Mouse (Mus musculus) liver, adult 2 months (tissue): ENCODE data around the gene Sox1. TPM values are rescaled to one million over a fixed set of nuclear protein-coding genes. Genes with fewer than 3 reads are reported as not detected.

Source experiments
- DNase-seq: peaks from one replicate; pipeline ENCODE4 v3.0.0-alpha.2; 2011; ENCODE audit warnings: low read depth, low spot score; ENCODE audit errors: extremely low read depth
- H3K27ac ChIP-seq: fragments of 200-500 bp; replicated peaks from 2 replicates; pipeline ENCODE4 v1.5.1; 2012; ENCODE audit warnings: low read depth, mild to moderate bottlenecking, control low read depth, inconsistent platforms, low read length; ENCODE audit not compliant: insufficient read depth
- H3K27me3 ChIP-seq: fragments of 200-500 bp; 2 replicates; pipeline ENCODE4 v1.6.1; 2012; ENCODE audit warnings: mild to moderate bottlenecking, moderate library complexity, low read length, inconsistent platforms; ENCODE audit not compliant: control insufficient read depth, insufficient read depth
- H3K36me3 ChIP-seq: fragments of 200-500 bp; 2 replicates; pipeline ENCODE4 v1.6.1; 2012; ENCODE audit warnings: low read length, inconsistent platforms; ENCODE audit not compliant: control insufficient read depth, insufficient read depth
- H3K4me1 ChIP-seq: fragments of 200-500 bp; 2 replicates; pipeline ENCODE4 v1.6.1; 2011; ENCODE audit warnings: low read length; ENCODE audit not compliant: control insufficient read depth, insufficient read depth
- H3K4me3 ChIP-seq: fragments of 200-500 bp; 2 replicates; pipeline ENCODE4 v1.5.1; 2011; ENCODE audit warnings: low read depth, mild to moderate bottlenecking, control low read depth, low read length, moderate library complexity; ENCODE audit not compliant: insufficient read depth
- H3K79me2 ChIP-seq: fragments of 200-500 bp; 2 replicates; pipeline ENCODE4 v1.6.1; 2012; ENCODE audit warnings: inconsistent platforms, mild to moderate bottlenecking, low read length, moderate library complexity; ENCODE audit not compliant: control insufficient read depth, insufficient read depth
- H3K9ac ChIP-seq: fragments of 200-500 bp; 2 replicates; pipeline ENCODE4 v1.6.1; 2012; ENCODE audit warnings: low read depth, mild to moderate bottlenecking, control low read depth, inconsistent platforms, low read length
- CTCF ChIP-seq: fragments of 200-500 bp; IDR thresholded peaks from 2 replicates; pipeline ENCODE4 v1.5.1; 2011; ENCODE audit warnings: low read depth, low read length, control low read depth
- POLR2A ChIP-seq: fragments of 200-500 bp; IDR thresholded peaks from 2 replicates; pipeline ENCODE4 v1.6.1; 2011; ENCODE audit warnings: low read length, control low read depth; ENCODE audit not compliant: insufficient read depth; ENCODE audit errors: extremely low read depth
- WGBS: fragments of 180-500 bp; shearing (Covaris S2); methylation state at CpG from one replicate; pipeline ENCODE4 v1.1.7; 2018; 5-methylcytosine and 5-hydroxymethylcytosine counted together
- polyA plus RNA-seq: library from polyadenylated mRNA; depleted of rRNA; stranded (reverse); fragments of >200 nt; gene quantifications from 2 replicates; pipeline ENCODE4 v1.2.3, GENCODE M21; 2012
- total RNA-seq: library from RNA; depleted of rRNA; stranded (reverse); fragments of >200 nt; gene quantifications from 2 replicates; pipeline ENCODE4 v1.2.3, GENCODE M21; 2014

The Sox1 gene
- total and polyA plus RNA-seq, 2 experiments = not detected

GRCm38 (mm10) chr8:12431738-12432055, 36.6 kb downstream of the Sox1 start:
- no peak for DNase-seq
- TF ChIP-seq CTCF (no peak), POLR2A (no peak)
- no peak overlapping the region for H3K9ac ChIP-seq
- WGBS = 40% methylated on average over 6 of the region's 6 CpGs
- H3K27me3 ChIP-seq = peaks cover 10% of the 10 kb centered on the region; the same call in 1 of the 2 replicates
- no peak overlapping the region for H3K27ac ChIP-seq
- H3K36me3 ChIP-seq = no peaks in the 10 kb centered on the region
- H3K4me1 ChIP-seq = no peaks in the 10 kb centered on the region
- H3K4me3 ChIP-seq = no peak overlapping the region
- H3K79me2 ChIP-seq = no peaks in the 10 kb centered on the region

GRCm38 (mm10) chr8:12432546-12432945, 37.5 kb downstream of the Sox1 start:
- H3K27me3 ChIP-seq = peaks cover 10% of the 10 kb centered on the region; the same call in 1 of the 2 replicates
- no peaks in the 10 kb centered on the region for H3K36me3 ChIP-seq
- no peaks in the 10 kb centered on the region for H3K79me2 ChIP-seq
- TF ChIP-seq POLR2A (no peak), CTCF (no peak)
- no peak overlapping the region for H3K4me3 ChIP-seq
- no peak overlapping the region for H3K9ac ChIP-seq
- H3K4me1 ChIP-seq = no peaks in the 10 kb centered on the region
- WGBS = 60% methylated on average over 7 of the region's 7 CpGs
- no peak for DNase-seq
- H3K27ac ChIP-seq = no peak overlapping the region

DNA sequence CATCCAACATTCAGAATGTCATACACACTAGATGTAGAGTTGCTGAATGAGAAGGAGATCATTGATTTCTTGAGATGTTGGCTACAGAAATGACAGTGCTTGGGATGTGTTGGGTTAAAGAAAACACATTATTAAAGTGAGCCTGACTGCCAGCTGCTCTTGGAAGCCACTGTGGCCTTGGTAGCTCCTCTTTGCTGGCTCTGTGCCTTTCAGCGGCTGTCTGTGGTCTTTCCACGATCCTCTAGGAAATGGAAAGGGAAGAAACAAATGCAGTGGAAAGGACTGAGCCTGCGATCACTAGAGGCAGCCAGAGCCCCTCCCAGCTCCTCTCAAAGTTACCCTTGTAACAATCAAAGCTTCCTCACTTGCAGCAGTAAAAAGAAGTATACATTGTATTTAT, 39.7 kb downstream of the Sox1 start:
- no peak for TF ChIP-seq POLR2A
- no peak for TF ChIP-seq CTCF
- H3K9ac ChIP-seq = no peak overlapping the region
- H3K4me1 ChIP-seq = no peaks in the 10 kb centered on the region
- DNase-seq = no peak
- peaks cover 10% of the 10 kb centered on the region; the same call in 1 of the 2 replicates for H3K27me3 ChIP-seq
- H3K4me3 ChIP-seq = no peak overlapping the region
- H3K79me2 ChIP-seq = no peaks in the 10 kb centered on the region
- no peaks in the 10 kb centered on the region for H3K36me3 ChIP-seq
- 70% methylated on average over 3 of the region's 3 CpGs for whole genome bisulfite sequencing
- H3K27ac ChIP-seq = no peak overlapping the region

- Histone ChIP-seq H3K27ac (no peak overlapping the region), H3K36me3 (no peaks in the 10 kb centered on the region), H3K79me2 (no peaks in the 10 kb centered on the region), H3K4me1 (no peaks in the 10 kb centered on the region), H3K9ac (no peak overlapping the region), H3K4me3 (no peak overlapping the region), H3K27me3 (no peaks in the 10 kb centered on the region)
- WGBS = 78% methylated on average over 6 of the region's 6 CpGs
- DNase-seq = no peak
- TF ChIP-seq CTCF = no peak
- TF ChIP-seq POLR2A = no peak
These were observed 42.9 kb downstream of the Sox1 start for GRCm38 (mm10) chr8:12438021-12438420.

- H3K27ac ChIP-seq = no peak overlapping the region
- H3K27me3 ChIP-seq = 0 out of 2 replicates have a peak, but pooled peaks cover 1% of the 10 kb centered on the region
- H3K4me1 ChIP-seq = no peaks in the 10 kb centered on the region
- no peaks in the 10 kb centered on the region for H3K79me2 ChIP-seq
- H3K9ac ChIP-seq = no peak overlapping the region
- DNase-seq = peak; percentile 0
- H3K4me3 ChIP-seq = no peak overlapping the region
- H3K36me3 ChIP-seq = no peaks in the 10 kb centered on the region
- TF ChIP-seq CTCF (no peak), POLR2A (no peak)
- WGBS = 25% methylated on average over 4 of the region's 4 CpGs
These were observed 43.9 kb downstream of the Sox1 start for GRCm38 (mm10) chr8:12439044-12439443.

- Histone ChIP-seq H3K27me3 (0 out of 2 replicates have a peak, but pooled peaks cover 2% of the 10 kb centered on the region), H3K9ac (no peak overlapping the region), H3K36me3 (no peaks in the 10 kb centered on the region), H3K4me1 (no peaks in the 10 kb centered on the region), H3K4me3 (no peak overlapping the region), H3K27ac (no peak overlapping the region), H3K79me2 (no peaks in the 10 kb centered on the region)
- TF ChIP-seq POLR2A (no peak), CTCF (no peak)
- DNase-seq = no peak
- 87% methylated on average over 10 of the region's 10 CpGs for WGBS
These were observed 44.8 kb downstream of the Sox1 start for GRCm38 (mm10) chr8:12439846-12440245.
